Comparison of ENCODE assay signal across 11 mouse cellular contexts in the genomic region with DNA sequence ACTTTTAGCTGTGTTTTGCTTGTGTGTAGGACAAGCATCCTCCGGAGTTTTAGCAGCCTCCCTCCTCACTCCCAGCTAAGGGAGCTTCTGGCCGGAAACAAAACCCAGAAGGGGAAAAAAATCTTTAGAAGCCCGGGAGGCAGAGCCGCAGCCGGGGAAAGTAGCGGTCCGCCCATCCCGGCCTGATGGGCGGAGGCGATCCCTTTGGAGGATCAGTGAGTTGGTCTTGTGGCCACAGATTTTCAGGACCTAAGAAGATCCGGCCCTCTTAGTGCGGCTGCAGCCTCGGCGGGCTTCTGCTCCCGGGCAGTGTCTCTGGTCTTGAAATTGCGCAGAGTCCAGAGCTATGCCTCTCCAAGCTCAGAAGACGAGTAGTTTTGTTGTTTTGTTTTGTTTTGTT. TPM values are rescaled to one million over a fixed set of nuclear protein-coding genes. Genes with fewer than 3 reads are reported as not detected.
DNase-seq lines count a peak whose midpoint lies in the region; ATAC-seq lines count a peak whose summit lies in the region.
"Had no signal": no experiment of that assay in that cellular context is flagged by ENCODE, and none has a peak within 500 bp of the region (broad histone marks: within the 10 kb centered on the region; RNA-seq: fewer than 3 reads in every experiment).

No protein-coding gene starts in this region.

- peaks cover 100% of the 10 kb centered on the region for H3K27me3 ChIP-seq in forebrain, embryonic 10.5 days (ENCODE audit: poor library complexity, severe bottlenecking)
- peaks cover 82% of the 10 kb centered on the region for H3K27me3 ChIP-seq in forebrain, embryonic 16.5 days (replicated peaks; ENCODE audit: control insufficient read depth, insufficient read depth, low read length)
- peaks cover 95% of the 10 kb centered on the region for H3K27me3 ChIP-seq in megakaryocyte, embryonic 14.5 days (replicated peaks)
- peaks cover 84% of the 10 kb centered on the region for H3K27me3 ChIP-seq in neural tube, embryonic 15.5 days (replicated peaks)

- H3K4me3 ChIP-seq in forebrain, embryonic 10.5 days: peak overlapping the region; percentile 53
- H3K4me3 ChIP-seq in forebrain, embryonic 16.5 days (replicated peaks; ENCODE audit: low read length): no peak overlapping the region
- H3K4me3 ChIP-seq in megakaryocyte, embryonic 14.5 days (replicated peaks): peak overlapping the region; percentile 67
- peak overlapping the region; percentile 35 for H3K4me3 ChIP-seq in neural tube, embryonic 15.5 days (replicated peaks)
- H3K4me3 ChIP-seq: liver, embryonic 13.5 days had no signal

- no peak for ATAC-seq in forebrain, embryonic 16.5 days
- ATAC-seq in megakaryocyte, adult 5-6 weeks (ENCODE audit: poor library complexity, severe bottlenecking): no peak
- no peak for ATAC-seq in neural tube, embryonic 15.5 days (ENCODE audit: low FRiP score)

- H3K9ac ChIP-seq in forebrain, embryonic 16.5 days (replicated peaks; ENCODE audit: low read depth, low read length): no peak overlapping the region
- H3K9ac ChIP-seq in neural tube, embryonic 15.5 days (replicated peaks): 0 out of 2 replicates have a peak overlapping the region, but pooled peaks have one; percentile 0
- H3K9ac ChIP-seq: liver, embryonic 13.5 days had no signal

- no peak overlapping the region for H3K4me2 ChIP-seq in forebrain, embryonic 16.5 days (ENCODE audit: low read length)
- H3K4me2 ChIP-seq in neural tube, embryonic 15.5 days: peak overlapping the region; percentile 55
- H3K4me2 ChIP-seq: liver, embryonic 13.5 days had no signal

- peak overlapping the region; percentile 82 for H3K27ac ChIP-seq in forebrain, embryonic 10.5 days
- H3K27ac ChIP-seq in forebrain, embryonic 16.5 days (ENCODE audit: low read length): no peak overlapping the region
- no peak overlapping the region for H3K27ac ChIP-seq in neural tube, embryonic 15.5 days (replicated peaks)
- H3K27ac ChIP-seq: liver, embryonic 13.5 days had no signal

- no peaks in the 10 kb centered on the region for H3K36me3 ChIP-seq in forebrain, embryonic 10.5 days (replicated peaks)
- no peaks in the 10 kb centered on the region for H3K36me3 ChIP-seq in forebrain, embryonic 16.5 days (ENCODE audit: control insufficient read depth, insufficient read depth)
- no peaks in the 10 kb centered on the region for H3K36me3 ChIP-seq in megakaryocyte, embryonic 14.5 days (replicated peaks; ENCODE audit: low read length)
- H3K36me3 ChIP-seq in neural tube, embryonic 15.5 days: no peaks in the 10 kb centered on the region
- H3K36me3 ChIP-seq: liver, embryonic 13.5 days had no signal

- peaks cover 93% of the 10 kb centered on the region for H3K4me1 ChIP-seq in forebrain, embryonic 10.5 days
- H3K4me1 ChIP-seq in forebrain, embryonic 16.5 days (replicated peaks; ENCODE audit: control insufficient read depth, insufficient read depth, low read length): no peaks in the 10 kb centered on the region; the same call in 1 of the 2 replicates
- H3K4me1 ChIP-seq in megakaryocyte, embryonic 14.5 days: peaks cover 36% of the 10 kb centered on the region
- H3K4me1 ChIP-seq in neural tube, embryonic 15.5 days: peaks cover 29% of the 10 kb centered on the region
- H3K4me1 ChIP-seq: liver, embryonic 13.5 days had no signal

- DNase-seq in forebrain, embryonic 10.5 days (ENCODE audit: extremely low spot score, low spot score): peak; percentile 53
- peak; percentile 28 for DNase-seq in induced T-regulatory cell, adult 2 months (ENCODE audit: low read depth)
- no peak for DNase-seq in urinary bladder, postnatal 14 days (ENCODE audit: low spot score)
- DNase-seq in testis, postnatal 14 days (ENCODE audit: low spot score): no peak
- DNase-seq: adrenal gland, postnatal 25 days; liver, embryonic 13.5 days had no signal

- H3K9me3 ChIP-seq in forebrain, embryonic 10.5 days: no peaks in the 10 kb centered on the region
- H3K9me3 ChIP-seq in forebrain, embryonic 16.5 days (ENCODE audit: control insufficient read depth, low read length): no peaks in the 10 kb centered on the region
- H3K9me3 ChIP-seq in megakaryocyte, embryonic 14.5 days: peaks cover 11% of the 10 kb centered on the region; the same call in 1 of the 2 replicates
- no peaks in the 10 kb centered on the region for H3K9me3 ChIP-seq in neural tube, embryonic 15.5 days (replicated peaks)
- H3K9me3 ChIP-seq: liver, embryonic 13.5 days had no signal

- under 1% methylated on average over 17 of the region's 17 CpGs for WGBS in forebrain, embryonic 10.5 days
- WGBS in forebrain, embryonic 16.5 days: under 1% methylated on average over 17 of the region's 17 CpGs
- WGBS in neural tube, embryonic 15.5 days: under 1% methylated on average over 17 of the region's 17 CpGs

RNA-seq across cellular contexts. Expression of a gene that starts 2.2 kb away (rescaled TPM):
- polyA plus RNA-seq in forebrain, embryonic 10.5 days (2016; fragmentation: Nextera tagmentation; extraction: Ambion mirVana): 2.4 and 3.4 TPM in 2 replicates
- 0.21 and 0.86 TPM in 2 replicates for polyA plus RNA-seq in forebrain, embryonic 16.5 days (2015; fragmentation: Nextera tagmentation; extraction: Ambion mirVana)
- not detected in 2 replicates for polyA plus RNA-seq in megakaryocyte, embryonic 14.5 days (2012; ENCODE audit: insufficient read depth, low replicate concordance)
- total RNA-seq in megakaryocyte, adult 5-6 weeks (2015): not detected in 2 replicates
- not detected in 2 replicates for total RNA-seq in megakaryocyte, adult 5-6 weeks (2017)
- 4.7 and 7.4 TPM in 2 replicates for polyA plus RNA-seq in neural tube, embryonic 15.5 days (2015; fragmentation: Nextera tagmentation; extraction: Ambion mirVana)
- total RNA-seq: adrenal gland, postnatal 25 days had no signal
- polyA plus RNA-seq: C2C12; liver, embryonic 13.5 days had no signal

Comparison
In these comparisons a context has a peak if more than half of its experiments do, and no peak if none do; other contexts are left out.
1. DNase-seq: peak in forebrain, embryonic 10.5 days (single experiment) and induced T-regulatory cell, adult 2 months (single experiment); none in urinary bladder, postnatal 14 days (single experiment) and testis, postnatal 14 days (single experiment).